In the genomic region with DNA sequence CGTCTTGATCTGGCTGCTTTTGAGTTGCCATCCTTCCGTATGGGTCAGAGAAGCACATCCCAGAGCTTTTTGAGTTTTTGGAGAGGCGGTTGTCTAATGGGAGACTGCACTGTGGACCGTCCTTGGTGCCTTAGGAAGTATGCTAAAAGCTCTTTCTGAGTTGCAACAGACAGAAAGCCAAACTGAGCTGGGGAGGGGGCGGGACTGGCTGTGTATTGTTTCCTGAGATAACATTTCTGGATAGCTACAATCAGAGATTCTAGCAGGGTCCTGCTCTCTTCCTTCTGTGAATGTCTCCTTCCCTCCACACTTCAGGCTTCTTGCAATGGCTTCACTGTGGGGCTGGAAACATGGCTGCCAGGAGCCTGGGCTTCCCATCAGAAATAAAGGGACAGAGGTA, we compare ENCODE assay signal across 12 mouse cellular contexts. TPM values are rescaled to one million over a fixed set of nuclear protein-coding genes. Genes with fewer than 3 reads are reported as not detected.
DNase-seq lines count a peak whose midpoint lies in the region; ATAC-seq and TF ChIP-seq lines count a peak whose summit lies in the region.
"Had no signal": no experiment of that assay in that cellular context is flagged by ENCODE, and none has a peak within 500 bp of the region (broad histone marks: within the 10 kb centered on the region; RNA-seq: fewer than 3 reads in every experiment).

No protein-coding gene starts in this region.

- peaks cover 24 to 38% of the 10 kb centered on the region in 2 experiments for H3K4me1 ChIP-seq in heart, embryonic 14.5 days (ENCODE audit: control insufficient read depth in 2 of 2, insufficient read depth in 2 of 2, low read length in 2 of 2)
- 0 out of 2 replicates have a peak, but pooled peaks cover 5% of the 10 kb centered on the region for H3K4me1 ChIP-seq in neural tube, embryonic 12.5 days
- H3K4me1 ChIP-seq in intestine, postnatal 0 days (replicated peaks; ENCODE audit: control insufficient read depth, insufficient read depth, low read length) = 0 out of 2 replicates have a peak, but pooled peaks cover 5% of the 10 kb centered on the region
- H3K4me1 ChIP-seq in stomach, embryonic 16.5 days (ENCODE audit: control insufficient read depth, insufficient read depth, low read length) = peaks cover 31% of the 10 kb centered on the region

- peak overlapping the region; percentile 39; the same call in 1 of the 2 replicates for H3K9ac ChIP-seq in heart, embryonic 14.5 days (ENCODE audit: low read length)
- H3K9ac ChIP-seq in neural tube, embryonic 12.5 days = no peak overlapping the region
- H3K9ac ChIP-seq in intestine, postnatal 0 days (ENCODE audit: low read depth, low read length) = no peak overlapping the region
- peak overlapping the region; percentile 25; the same call in 1 of the 2 replicates for H3K9ac ChIP-seq in stomach, embryonic 16.5 days (ENCODE audit: low read length)

- no peaks in the 10 kb centered on the region for H3K36me3 ChIP-seq in heart, embryonic 14.5 days (ENCODE audit: control insufficient read depth, insufficient read depth, low read length)
- H3K36me3 ChIP-seq in neural tube, embryonic 12.5 days = no peaks in the 10 kb centered on the region
- H3K36me3 ChIP-seq in intestine, postnatal 0 days (ENCODE audit: control insufficient read depth, insufficient read depth) = no peaks in the 10 kb centered on the region
- H3K36me3 ChIP-seq in stomach, embryonic 16.5 days (ENCODE audit: control insufficient read depth, insufficient read depth, low read length) = no peaks in the 10 kb centered on the region

- no peak for DNase-seq in heart, postnatal 14 days
- no peak for DNase-seq in neural tube, embryonic 10.5 days (ENCODE audit: extremely low spot score, low spot score)
- DNase-seq in spleen, adult 12 weeks (ENCODE audit: low spot score) = no peak
- no peak for DNase-seq in layer of hippocampus, postnatal 14 days (ENCODE audit: low spot score in 2 of 2)
- DNase-seq: cerebellum, adult 9-11 months had no signal

- ATAC-seq in heart, embryonic 14.5 days (ENCODE audit: insufficient number of reproducible peaks, insufficient read depth, low FRiP score, low read depth) = no peak
- no peak for ATAC-seq in neural tube, embryonic 12.5 days (ENCODE audit: low FRiP score, low read depth)
- ATAC-seq in intestine, postnatal 0 days = no peak
- ATAC-seq in stomach, embryonic 16.5 days (ENCODE audit: insufficient read depth, low FRiP score) = no peak

- TF ChIP-seq CTCF in intestine, postnatal 0 days (IDR thresholded peaks at IDR 0.05; ENCODE audit: low read depth) = no peak

- intact Hi-C loops in heart, postnatal 14 days (cut with DNase I) = no loop called here

- peak overlapping the region; percentile 63 to 70 for H3K27ac ChIP-seq in heart, embryonic 14.5 days (replicated peaks in 1 of 2; ENCODE audit: control insufficient read depth in 1 of 2, insufficient read depth in 1 of 2, low read depth in 2 of 2, low read length in 2 of 2)
- H3K27ac ChIP-seq in neural tube, embryonic 12.5 days = no peak overlapping the region
- H3K27ac ChIP-seq in intestine, postnatal 0 days (ENCODE audit: low read depth, low read length) = 0 out of 2 replicates have a peak overlapping the region, but pooled peaks have one; percentile 15
- peak overlapping the region; percentile 84 for H3K27ac ChIP-seq in stomach, embryonic 16.5 days (ENCODE audit: low read length)

- H3K4me3 ChIP-seq in heart, embryonic 14.5 days (ENCODE audit: control insufficient read depth in 1 of 2, insufficient read depth in 1 of 2, low read depth in 1 of 2, low read length in 2 of 2) = no peak overlapping the region
- H3K4me3 ChIP-seq in neural tube, embryonic 12.5 days = no peak overlapping the region
- H3K4me3 ChIP-seq in intestine, postnatal 0 days (ENCODE audit: low read depth, low read length) = no peak overlapping the region
- H3K4me3 ChIP-seq in stomach, embryonic 16.5 days (replicated peaks; ENCODE audit: low read length) = no peak overlapping the region

- 64% methylated on average over 5 of the region's 5 CpGs for whole genome bisulfite sequencing in heart, embryonic 14.5 days
- WGBS in neural tube, embryonic 12.5 days = 83% methylated on average over 5 of the region's 5 CpGs
- WGBS in intestine, postnatal 0 days = 67% methylated on average over 5 of the region's 5 CpGs
- 61% methylated on average over 5 of the region's 5 CpGs for WGBS in stomach, embryonic 16.5 days

- no peaks in the 10 kb centered on the region for H3K9me3 ChIP-seq in heart, embryonic 14.5 days (ENCODE audit: control insufficient read depth, low read length)
- no peaks in the 10 kb centered on the region for H3K9me3 ChIP-seq in neural tube, embryonic 12.5 days
- H3K9me3 ChIP-seq in intestine, postnatal 0 days (ENCODE audit: control insufficient read depth) = no peaks in the 10 kb centered on the region
- H3K9me3 ChIP-seq in stomach, embryonic 16.5 days (replicated peaks; ENCODE audit: control insufficient read depth, low read length) = no peaks in the 10 kb centered on the region

- H3K27me3 ChIP-seq in heart, embryonic 14.5 days (ENCODE audit: control insufficient read depth, insufficient read depth, low read length) = no peaks in the 10 kb centered on the region
- no peaks in the 10 kb centered on the region for H3K27me3 ChIP-seq in neural tube, embryonic 12.5 days (replicated peaks)
- H3K27me3 ChIP-seq in intestine, postnatal 0 days (replicated peaks; ENCODE audit: control insufficient read depth, insufficient read depth, low read length) = peaks cover 8% of the 10 kb centered on the region; the same call in 1 of the 2 replicates
- H3K27me3 ChIP-seq in stomach, embryonic 16.5 days (ENCODE audit: control insufficient read depth, insufficient read depth, low read length) = no peaks in the 10 kb centered on the region

- H3K4me2 ChIP-seq in heart, embryonic 14.5 days (ENCODE audit: low read length) = peak overlapping the region; percentile 51
- peak overlapping the region; percentile 4; the same call in 1 of the 2 replicates for H3K4me2 ChIP-seq in neural tube, embryonic 12.5 days (replicated peaks)
- H3K4me2 ChIP-seq in intestine, postnatal 0 days (replicated peaks; ENCODE audit: low read depth) = 0 out of 2 replicates have a peak overlapping the region, but pooled peaks have one; percentile 44
- peak overlapping the region; percentile 36 for H3K4me2 ChIP-seq in stomach, embryonic 16.5 days (ENCODE audit: low read depth, low read length)

RNA-seq across cellular contexts. Expression of a gene that starts 23.7 kb away (rescaled TPM):
- polyA plus RNA-seq in heart, embryonic 14.5 days (2014; fragmentation: Nextera tagmentation; extraction: Ambion mirVana) = 58.5 and 60.6 TPM in 2 replicates
- total RNA-seq in heart, postnatal 14 days (2021) = 10 to 100 TPM; 65.7 to 70.3 TPM
- 12.8 and 14.1 TPM in 2 replicates for polyA plus RNA-seq in neural tube, embryonic 12.5 days (2016; fragmentation: Nextera tagmentation; extraction: Ambion mirVana)
- polyA plus RNA-seq in intestine, postnatal 0 days (2015; fragmentation: Nextera tagmentation; extraction: Ambion mirVana) = 15.3 and 15.5 TPM in 2 replicates
- 50.1 and 51.2 TPM in 2 replicates for polyA plus RNA-seq in stomach, embryonic 16.5 days (2015; fragmentation: Nextera tagmentation; extraction: Ambion mirVana)
- 1 to 10 TPM; 6.2 to 8.5 TPM for total RNA-seq in layer of hippocampus, postnatal 14 days (2021)

RNA-seq across cellular contexts. Expression of a gene that starts 42.3 kb away (rescaled TPM):
- 7.6 and 12.1 TPM in 2 replicates for polyA plus RNA-seq in heart, embryonic 14.5 days (2014; fragmentation: Nextera tagmentation; extraction: Ambion mirVana)
- total RNA-seq in heart, postnatal 14 days (2021) = under 1 TPM in 1 of 2 experiments, not detected in 1; 0.90 TPM
- polyA plus RNA-seq in neural tube, embryonic 12.5 days (2016; fragmentation: Nextera tagmentation; extraction: Ambion mirVana) = not detected in 2 replicates
- polyA plus RNA-seq in intestine, postnatal 0 days (2015; fragmentation: Nextera tagmentation; extraction: Ambion mirVana) = 419 and 610 TPM in 2 replicates
- polyA plus RNA-seq in stomach, embryonic 16.5 days (2015; fragmentation: Nextera tagmentation; extraction: Ambion mirVana) = 36.1 and 40.3 TPM in 2 replicates
- total RNA-seq in layer of hippocampus, postnatal 14 days (2021) = not detected
- polyA plus RNA-seq: CD4-positive, CD25-positive, alpha-beta regulatory T cell, adult 4 months; frontal cortex, adult 2 months; neural tube, embryonic 11.5 days had no signal

Comparison
In these comparisons a context has a peak if more than half of its experiments do, and no peak if none do; other contexts are left out.
1. H3K9ac ChIP-seq: peak in heart, embryonic 14.5 days (single experiment) and stomach, embryonic 16.5 days (single experiment); none in neural tube, embryonic 12.5 days (single experiment) and intestine, postnatal 0 days (single experiment).
2. RNA of a gene that starts 42.3 kb away (polyA plus RNA-seq): 419 to 610 TPM in intestine, postnatal 0 days; 36.1 to 40.3 TPM in stomach, embryonic 16.5 days, 7.6 to 12.1 TPM in heart, embryonic 14.5 days and not detected in neural tube, embryonic 12.5 days; every median in the first group is over 10 times any median in the second.
3. Peak in every context shown above with its lines, with median percentiles within 50 percentile points of each other: H3K4me2 ChIP-seq.